Mouse (Mus musculus) heart, embryonic 12.5 days (tissue): ENCODE measurements around the gene Slc16a13. TPM values are rescaled to one million over a fixed set of nuclear protein-coding genes. Genes with fewer than 3 reads are reported as not detected.
A peak's percentile ranks its signal among the peaks of the same experiment; 100 is the strongest.
"Not testable (repeated sequence)": the region's sequence is repeated elsewhere in the genome, so short reads cannot be mapped to it uniquely, and the experiment has no call there.

Experiments
- ATAC-seq: fragments of 200-750 bp; cut with Nextera tagmentation; 2 replicates; pipeline ENCODE4 v1.8.0; 2017; ENCODE audit warnings: moderate TSS enrichment, moderate library complexity; ENCODE audit not compliant: insufficient number of reproducible peaks, low FRiP score
- H3K27ac ChIP-seq: fragments of 300-500 bp; sonication (generic); 2 replicates; pipeline ENCODE4 v1.5.1; 2016; ENCODE audit warnings: mild to moderate bottlenecking, moderate library complexity; ENCODE audit not compliant: poor library complexity, severe bottlenecking
- H3K27me3 ChIP-seq: fragments of 300-500 bp; sonication (generic); replicated peaks from 2 replicates; pipeline ENCODE4 v1.6.1; 2016; ENCODE audit warnings: mild to moderate bottlenecking, moderate library complexity
- H3K36me3 ChIP-seq: fragments of 300-500 bp; sonication (generic); 2 replicates; pipeline ENCODE4 v1.6.1; 2016; ENCODE audit warnings: mild to moderate bottlenecking, moderate library complexity
- H3K4me1 ChIP-seq: fragments of 300-500 bp; sonication (generic); replicated peaks from 2 replicates; pipeline ENCODE4 v1.6.1; 2016; ENCODE audit warnings: mild to moderate bottlenecking
- H3K4me2 ChIP-seq: fragments of 300-500 bp; sonication (generic); 2 replicates; pipeline ENCODE4 v1.6.1; 2016; ENCODE audit warnings: mild to moderate bottlenecking, moderate library complexity
- H3K4me3 ChIP-seq: fragments of 300-500 bp; sonication (generic); 2 replicates; pipeline ENCODE4 v1.5.1; 2016; ENCODE audit warnings: mild to moderate bottlenecking
- H3K9ac ChIP-seq: fragments of 300-500 bp; sonication (generic); 2 replicates; pipeline ENCODE4 v1.6.1; 2016; ENCODE audit warnings: mild to moderate bottlenecking, moderate library complexity
- H3K9me3 ChIP-seq: fragments of 300-500 bp; sonication (generic); replicated peaks from 2 replicates; pipeline ENCODE4 v1.6.1; 2016; ENCODE audit warnings: mild to moderate bottlenecking, moderate library complexity
- WGBS: fragments of 180-500 bp; shearing (Covaris S2); methylation state at CpG from one replicate; pipeline ENCODE4 v1.1.7; 2016; 5-methylcytosine and 5-hydroxymethylcytosine counted together
- microRNA counts: library from miRNA; unstranded; fragments of <30 nt; microRNA quantifications from one replicate; lab custom pipeline; 2017
- microRNA-seq: library from miRNA; unstranded; fragments of <30 nt; microRNA quantifications from one replicate; pipeline ENCODE4, GENCODE M21; 2017
- polyA plus RNA-seq: library from polyadenylated mRNA; unstranded; fragments of >200 nt; fragmentation: Nextera tagmentation; extraction: Ambion mirVana; gene quantifications from 2 replicates; pipeline ENCODE4 v1.2.1, GENCODE M21; 2016

The Slc16a13 gene
- polyA plus RNA-seq, 1 experiment from 2014 or later: 7.7 TPM

DNA sequence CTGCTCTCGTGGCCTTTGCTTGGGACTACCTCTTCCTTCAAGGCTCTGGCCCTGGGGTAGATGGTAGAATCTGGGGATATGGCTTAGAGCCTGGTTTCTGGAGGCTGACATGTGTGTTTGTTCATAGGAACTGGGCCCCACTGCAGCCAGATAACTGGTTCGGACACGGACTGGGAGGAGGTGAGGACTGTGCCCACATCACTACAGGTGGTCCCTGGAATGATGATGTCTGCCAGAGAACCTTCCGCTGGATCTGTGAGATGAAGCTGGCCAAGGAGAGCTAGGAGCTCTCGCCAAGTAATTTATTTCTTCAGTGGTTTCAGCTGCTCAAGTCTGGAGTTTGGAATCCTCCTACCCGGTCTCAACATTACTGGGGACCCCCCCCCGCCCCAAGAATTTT lies 50.6 kb downstream of the Slc16a13 start:
- Histone ChIP-seq H3K27me3 (0 out of 2 replicates have a peak, but pooled peaks cover 12% of the 10 kb centered on the region), H3K9me3 (no peaks in the 10 kb centered on the region), H3K4me2 (no peak overlapping the region), H3K27ac (no peak overlapping the region), H3K4me3 (no peak overlapping the region), H3K36me3 (no peaks in the 10 kb centered on the region), H3K4me1 (no peaks in the 10 kb centered on the region), H3K9ac (no peak overlapping the region)
- no peak for ATAC-seq
- WGBS: 72% methylated on average over 7 of the region's 7 CpGs

DNA sequence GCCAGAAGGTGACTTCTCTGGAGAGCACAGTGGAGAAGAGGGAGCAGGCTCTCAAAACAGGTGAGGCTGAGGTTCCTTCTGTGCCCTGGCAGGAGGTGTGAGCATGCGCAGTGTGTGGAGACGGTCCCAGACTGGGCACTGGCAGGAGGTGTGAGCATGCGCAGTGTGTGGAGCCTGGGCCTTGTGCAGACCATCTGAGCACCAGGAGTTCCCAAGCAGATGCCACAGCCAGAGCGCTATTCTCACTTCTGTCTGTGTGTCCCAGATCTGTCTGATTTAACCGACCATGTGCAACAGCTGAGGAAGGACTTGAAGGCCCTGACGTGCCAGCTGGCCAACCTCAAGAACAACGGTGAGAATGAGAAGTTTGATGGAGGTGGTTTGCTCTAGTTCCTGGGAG lies 51.4 kb downstream of the Slc16a13 start:
- 0 out of 2 replicates have a peak, but pooled peaks cover 12% of the 10 kb centered on the region for H3K27me3 ChIP-seq
- H3K4me1 ChIP-seq, H3K4me3 ChIP-seq, H3K36me3 ChIP-seq, ATAC-seq, H3K27ac ChIP-seq, H3K9me3 ChIP-seq, H3K9ac ChIP-seq, H3K4me2 ChIP-seq: not testable (repeated sequence)
- 85% methylated on average over 7 of the region's 7 CpGs for WGBS

DNA sequence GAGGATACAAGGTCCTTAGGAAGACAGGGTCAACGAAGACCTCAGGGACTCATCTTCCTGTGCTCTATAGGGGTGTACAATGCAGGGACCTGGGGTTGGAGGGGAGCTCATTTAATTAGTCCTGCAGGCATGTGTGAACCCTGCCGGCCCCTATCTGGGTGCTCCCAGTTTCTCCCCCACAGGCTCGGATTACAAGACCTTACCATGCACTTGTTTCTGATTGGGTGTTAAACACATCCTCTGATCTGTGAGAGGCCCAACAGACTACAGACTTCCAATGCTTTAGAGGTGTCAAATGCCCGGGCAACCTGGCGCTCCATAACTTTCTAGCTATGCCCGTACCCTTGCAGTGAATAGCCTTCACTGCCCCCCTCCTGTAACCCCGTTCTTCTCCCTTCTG lies 52.7 kb downstream of the Slc16a13 start:
- 0 out of 2 replicates have a peak, but pooled peaks cover 18% of the 10 kb centered on the region for H3K27me3 ChIP-seq
- H3K27ac ChIP-seq: no peak overlapping the region
- 47% methylated on average over 7 of the region's 7 CpGs for WGBS
- ATAC-seq: no peak
- H3K36me3 ChIP-seq: no peaks in the 10 kb centered on the region
- H3K9ac ChIP-seq: no peak overlapping the region
- H3K9me3 ChIP-seq: no peaks in the 10 kb centered on the region
- H3K4me3 ChIP-seq: no peak overlapping the region
- H3K4me1 ChIP-seq: no peaks in the 10 kb centered on the region
- no peak overlapping the region for H3K4me2 ChIP-seq

MicroRNAs encoded within 50 kb of the gene (microRNA counts, 519-probe panel; counts per million panel counts)
- not detected for microRNA mmu-miR-195 (lab: Ali Mortazavi, UCI)
- microRNA mmu-miR-497 (lab: Ali Mortazavi, UCI): not detected

Small RNAs within 50 kb of the gene (microRNA-seq; reads per million reads assigned to microRNA genes)
- 364 reads per million, percentile 69 among the genes with 10 or more reads in this experiment for gene Mir195a
- not detected for gene Mir497
- not detected for gene Mir497b

Other genes starting within 250 kb of the Slc16a13 start
- gene Ctdnep1, start 239.9 kb downstream of the Slc16a13 start, polyA plus RNA-seq: 23.6 and 24.5 TPM in 2 replicates
- 103 and 109 TPM in 2 replicates for gene Elp5, start 238.5 kb downstream of the Slc16a13 start, polyA plus RNA-seq
- gene Gabarap, start 229.9 kb downstream of the Slc16a13 start, polyA plus RNA-seq: 445 and 451 TPM in 2 replicates
- gene Phf23, start 225.3 kb downstream of the Slc16a13 start, polyA plus RNA-seq: 51.0 and 54.1 TPM in 2 replicates
- 25.8 and 26.1 TPM in 2 replicates for gene Dvl2, start 220.5 kb downstream of the Slc16a13 start, polyA plus RNA-seq
- 126 and 129 TPM in 2 replicates for gene Acadvl, start 205.7 kb downstream of the Slc16a13 start, polyA plus RNA-seq
- 4.2 and 6.0 TPM in 2 replicates for gene Dlg4, start 204.1 kb downstream of the Slc16a13 start, polyA plus RNA-seq
- gene Asgr1, start 167.0 kb downstream of the Slc16a13 start, polyA plus RNA-seq: 0.15 and 0.19 TPM in 2 replicates
- not detected in 2 replicates for gene Asgr2, start 128.4 kb downstream of the Slc16a13 start, polyA plus RNA-seq
- gene Mgl2, start 90.7 kb downstream of the Slc16a13 start, polyA plus RNA-seq: 0.24 TPM in 1 of 2 replicates, not detected in the other
- gene Clec10a, start 64.9 kb downstream of the Slc16a13 start, polyA plus RNA-seq: not detected in 2 replicates
- gene Slc16a11, start 8.3 kb downstream of the Slc16a13 start, polyA plus RNA-seq: 0.41 and 1.1 TPM in 2 replicates
- gene Bcl6b, start 8.7 kb upstream of the Slc16a13 start, polyA plus RNA-seq: 17.6 and 19.6 TPM in 2 replicates
- 125 and 126 TPM in 2 replicates for gene 0610010K14Rik, start 16.9 kb upstream of the Slc16a13 start, polyA plus RNA-seq
- gene Gm21988, start 18.8 kb upstream of the Slc16a13 start, polyA plus RNA-seq: 9.0 and 9.5 TPM in 2 replicates
- gene Rnasek, start 18.8 kb upstream of the Slc16a13 start, polyA plus RNA-seq: 204 and 207 TPM in 2 replicates
- gene Alox12, start 34.3 kb upstream of the Slc16a13 start, polyA plus RNA-seq: 3.8 and 7.8 TPM in 2 replicates
- gene Alox12e, start 101.6 kb upstream of the Slc16a13 start, polyA plus RNA-seq: not detected in 2 replicates
- gene Alox15, start 131.0 kb upstream of the Slc16a13 start, polyA plus RNA-seq: 0.06 TPM in 1 of 2 replicates, not detected in the other
- gene Pelp1, start 189.0 kb upstream of the Slc16a13 start, polyA plus RNA-seq: 28.4 and 29.3 TPM in 2 replicates
- 13.5 TPM in 2 replicates for gene Arrb2, start 211.6 kb upstream of the Slc16a13 start, polyA plus RNA-seq
- gene Med11, start 230.9 kb upstream of the Slc16a13 start, polyA plus RNA-seq: 22.6 and 24.0 TPM in 2 replicates
- 1.9 and 2.9 TPM in 2 replicates for gene Zmynd15, start 238.4 kb upstream of the Slc16a13 start, polyA plus RNA-seq
- gene Cxcl16, start 238.9 kb upstream of the Slc16a13 start, polyA plus RNA-seq: 6.1 and 8.6 TPM in 2 replicates